Mouse (Mus musculus) midbrain, embryonic 16.5 days (tissue): ENCODE data around the gene Tnik. TPM values are rescaled to one million over a fixed set of nuclear protein-coding genes. Genes with fewer than 3 reads are reported as not detected.

Experiments used
- ATAC-seq: fragments of 200-750 bp; cut with Nextera tagmentation; 2 replicates; pipeline ENCODE4 v1.8.0; 2017; ENCODE audit warnings: moderate TSS enrichment
- H3K27ac ChIP-seq: fragments of 300-500 bp; sonication (generic); 2 replicates; pipeline ENCODE4 v1.5.1; 2014; ENCODE audit warnings: mild to moderate bottlenecking, low read length, mixed read lengths
- H3K27me3 ChIP-seq: fragments of 300-500 bp; sonication (generic); 2 replicates; pipeline ENCODE4 v1.6.1; 2014; ENCODE audit warnings: low read depth, low read length, mixed read lengths; ENCODE audit not compliant: control insufficient read depth, insufficient read depth
- H3K36me3 ChIP-seq: fragments of 300-500 bp; sonication (generic); 2 replicates; pipeline ENCODE4 v1.6.1; 2014; ENCODE audit warnings: mild to moderate bottlenecking, low read length, moderate library complexity, mixed read lengths; ENCODE audit not compliant: control insufficient read depth, insufficient read depth
- H3K4me1 ChIP-seq: fragments of 300-500 bp; sonication (generic); 2 replicates; pipeline ENCODE4 v1.6.1; 2014; ENCODE audit warnings: mild to moderate bottlenecking, low read length, mixed read lengths; ENCODE audit not compliant: control insufficient read depth, insufficient read depth
- H3K4me2 ChIP-seq: fragments of 300-500 bp; sonication (generic); 2 replicates; pipeline ENCODE4 v1.6.1; 2014; ENCODE audit warnings: mild to moderate bottlenecking, low read length, mixed read lengths
- H3K4me3 ChIP-seq: fragments of 300-500 bp; sonication (generic); 2 replicates; pipeline ENCODE4 v1.5.1; 2014; ENCODE audit warnings: low read depth, mild to moderate bottlenecking, low read length, moderate library complexity, mixed read lengths
- H3K9ac ChIP-seq: fragments of 300-500 bp; sonication (generic); 2 replicates; pipeline ENCODE4 v1.6.1; 2014; ENCODE audit warnings: low read depth, low read length, mixed read lengths
- H3K9me3 ChIP-seq: fragments of 300-500 bp; sonication (generic); replicated peaks from 2 replicates; pipeline ENCODE4 v1.6.1; 2014; ENCODE audit warnings: mild to moderate bottlenecking, low read length, mixed read lengths; ENCODE audit not compliant: control insufficient read depth, poor library complexity, severe bottlenecking
- WGBS: fragments of 180-500 bp; shearing (Covaris S2); extraction: QIAGEN DNeasy Blood & Tissue Kit; methylation state at CpG from one replicate; pipeline ENCODE4 v1.1.7; 2014; 5-methylcytosine and 5-hydroxymethylcytosine counted together
- polyA plus RNA-seq: library from polyadenylated mRNA; unstranded; fragments of >200 nt; fragmentation: Nextera tagmentation; extraction: Ambion mirVana; gene quantifications from 2 replicates; pipeline ENCODE4 v1.2.1, GENCODE M21; 2015

The Tnik gene
- polyA plus RNA-seq, 1 experiment from 2014 or later: 68.2 TPM

DNA sequence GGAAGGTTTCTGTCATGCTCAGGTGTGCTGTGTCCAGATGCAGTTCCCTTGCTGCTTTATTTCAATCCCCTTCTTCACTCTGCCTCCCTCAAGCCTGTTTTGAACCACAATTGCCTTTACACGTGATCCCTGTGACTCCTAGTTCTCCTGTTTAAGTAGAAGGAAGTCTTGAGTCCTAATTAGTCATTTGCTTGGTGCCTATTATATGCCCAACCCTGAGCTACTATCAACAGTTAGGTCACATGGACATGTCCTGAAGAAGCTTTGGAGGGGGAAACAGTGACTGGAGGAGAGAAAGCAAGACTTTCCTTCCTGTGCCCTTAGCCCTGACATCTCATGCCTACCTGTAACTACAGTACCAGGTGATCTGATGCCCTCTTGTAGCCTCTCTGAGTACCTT lies 210.4 kb downstream of the Tnik start:
- H3K4me2 ChIP-seq: no peak overlapping the region
- no peak overlapping the region for H3K9ac ChIP-seq
- H3K4me1 ChIP-seq: peaks cover 7% of the 10 kb centered on the region
- 59% methylated on average over 1 of the region's 1 CpGs for WGBS
- no peak overlapping the region for H3K4me3 ChIP-seq
- no peak overlapping the region for H3K27ac ChIP-seq
- H3K36me3 ChIP-seq: no peaks in the 10 kb centered on the region
- H3K9me3 ChIP-seq: no peaks in the 10 kb centered on the region
- H3K27me3 ChIP-seq: no peaks in the 10 kb centered on the region
- ATAC-seq: no peak

DNA sequence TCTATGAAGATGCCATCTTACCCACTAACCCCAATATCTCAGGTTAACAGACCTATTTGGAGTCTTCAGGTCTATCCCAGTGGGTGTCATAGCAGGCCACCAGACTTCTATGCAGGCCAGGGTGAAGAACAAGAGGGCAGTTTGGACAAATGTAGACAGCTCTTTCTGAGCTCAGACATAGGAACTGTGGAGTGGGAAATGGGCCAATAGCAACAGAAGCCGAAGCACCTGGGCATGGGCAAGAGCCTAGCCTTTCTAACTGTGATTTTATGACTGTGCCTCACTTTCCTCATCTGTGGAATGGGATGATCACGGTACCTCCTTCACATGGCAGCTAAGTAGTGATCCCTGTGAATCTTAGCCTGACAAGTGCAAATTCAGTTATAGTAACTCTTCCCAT lies 214.4 kb downstream of the Tnik start:
- no peaks in the 10 kb centered on the region for H3K9me3 ChIP-seq
- H3K4me3 ChIP-seq: no peak overlapping the region
- H3K4me1 ChIP-seq: peaks cover 23% of the 10 kb centered on the region
- no peak overlapping the region for H3K4me2 ChIP-seq
- H3K27me3 ChIP-seq: no peaks in the 10 kb centered on the region
- no peaks in the 10 kb centered on the region for H3K36me3 ChIP-seq
- H3K9ac ChIP-seq: no peak overlapping the region
- no peak overlapping the region for H3K27ac ChIP-seq
- ATAC-seq: no peak
- WGBS: 97% methylated on average over 2 of the region's 2 CpGs

DNA sequence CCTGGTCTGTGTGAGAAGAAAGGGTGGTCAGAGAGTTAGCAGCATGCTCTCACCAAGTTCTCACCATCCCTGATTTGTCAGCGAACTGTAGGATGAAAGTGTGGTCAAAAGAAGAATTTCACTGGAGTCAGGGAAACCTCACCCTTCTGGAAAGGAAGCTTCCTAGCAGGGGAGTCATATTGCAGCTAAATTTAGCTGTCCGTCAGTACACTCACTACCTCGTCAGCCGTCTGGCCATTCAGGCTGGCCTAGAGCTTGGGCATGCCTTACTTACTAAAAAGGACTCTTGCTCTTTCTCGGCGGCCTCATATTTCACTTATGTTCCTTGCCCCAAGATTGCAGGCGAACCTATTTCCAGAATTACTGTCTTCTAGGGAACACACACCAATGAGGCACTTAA lies 222.7 kb downstream of the Tnik start:
- no peak for ATAC-seq
- H3K4me3 ChIP-seq: no peak overlapping the region
- no peaks in the 10 kb centered on the region for H3K36me3 ChIP-seq
- no peaks in the 10 kb centered on the region for H3K9me3 ChIP-seq
- H3K9ac ChIP-seq: no peak overlapping the region
- no peak overlapping the region for H3K4me2 ChIP-seq
- H3K4me1 ChIP-seq: peaks cover 20% of the 10 kb centered on the region
- no peaks in the 10 kb centered on the region for H3K27me3 ChIP-seq
- no peak overlapping the region for H3K27ac ChIP-seq
- WGBS: 88% methylated on average over 7 of the region's 7 CpGs

DNA sequence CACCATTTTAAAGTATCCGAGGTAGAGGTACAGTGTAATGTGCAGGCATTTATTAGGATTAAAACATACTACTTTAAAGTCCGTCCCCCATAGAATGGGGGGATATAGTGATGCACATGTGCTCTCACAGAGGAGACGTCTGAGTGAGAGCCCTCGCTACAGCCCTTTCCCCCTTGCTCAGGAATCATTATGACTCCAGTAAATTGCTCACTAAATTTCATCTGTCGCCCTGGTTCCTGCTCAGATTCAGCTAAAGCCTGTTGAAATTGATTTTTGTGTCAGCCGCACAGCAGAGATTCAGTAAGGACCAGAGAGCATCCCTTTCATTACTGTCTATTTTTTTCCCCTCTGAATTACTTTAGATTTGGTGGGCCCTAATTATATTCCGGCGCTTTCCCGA lies 224.4 kb downstream of the Tnik start:
- Histone ChIP-seq H3K4me2 (no peak overlapping the region), H3K27me3 (no peaks in the 10 kb centered on the region), H3K27ac (peak overlapping the region; percentile 52; the same call in 1 of the 2 replicates), H3K4me1 (peaks cover 28% of the 10 kb centered on the region), H3K36me3 (no peaks in the 10 kb centered on the region), H3K4me3 (no peak overlapping the region), H3K9me3 (no peaks in the 10 kb centered on the region), H3K9ac (no peak overlapping the region)
- WGBS: 52% methylated on average over 9 of the region's 9 CpGs
- ATAC-seq: 0 out of 2 replicates have a peak, but pooled peaks have one; percentile 29

DNA sequence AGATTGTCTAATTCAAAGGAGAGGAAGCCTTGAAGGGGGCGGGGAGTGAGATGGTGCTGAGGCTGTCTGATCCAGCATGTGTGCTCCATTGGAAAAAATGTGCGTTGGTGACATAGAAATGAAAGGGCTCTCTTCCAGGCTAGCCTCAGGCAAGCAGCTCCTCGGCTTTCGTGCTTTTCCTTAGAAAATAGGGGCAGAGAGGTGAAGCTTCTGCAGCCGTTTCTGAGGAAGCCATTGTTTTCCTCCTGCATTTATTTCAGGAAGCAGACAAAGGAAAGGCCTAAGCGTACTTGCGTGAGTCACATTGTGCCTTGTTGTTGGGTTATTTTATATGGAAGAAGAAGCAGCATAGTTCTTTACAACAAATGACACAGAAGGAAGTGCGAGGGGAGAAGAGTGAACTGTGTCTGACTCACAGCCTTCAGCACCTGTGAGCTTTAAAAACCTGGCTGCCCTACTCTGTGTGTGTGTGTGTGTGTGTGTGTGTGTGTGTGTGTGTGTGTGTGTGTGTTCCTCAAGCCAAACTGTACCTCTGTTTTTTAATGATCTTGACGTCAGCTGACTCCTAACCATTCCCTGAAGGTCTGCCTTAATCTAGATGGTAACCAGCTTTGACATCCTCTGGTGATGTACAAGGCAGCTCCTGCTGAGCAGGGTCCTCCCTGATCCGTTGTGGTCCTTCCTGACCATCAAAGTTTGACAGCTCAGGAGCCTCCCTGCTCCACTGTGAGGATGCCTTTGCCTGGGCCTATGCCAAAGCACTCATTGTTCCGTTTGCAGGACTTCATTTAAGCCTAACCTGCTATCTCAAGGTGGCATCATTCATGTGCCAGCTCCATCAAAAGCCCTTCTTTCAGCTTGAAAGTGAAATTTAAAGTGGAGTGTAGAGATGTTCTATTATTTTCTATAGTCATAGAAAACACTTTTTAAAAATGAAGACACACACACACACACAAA lies 228.3 kb downstream of the Tnik start:
- WGBS: 16% methylated on average over 11 of the region's 11 CpGs
- H3K36me3 ChIP-seq: no peaks in the 10 kb centered on the region
- no peak overlapping the region; the same call in 1 of the 2 replicates for H3K4me2 ChIP-seq
- no peak overlapping the region for H3K4me3 ChIP-seq
- peak; percentile 39; the same call in 1 of the 2 replicates for ATAC-seq
- H3K9me3 ChIP-seq: no peaks in the 10 kb centered on the region
- peak overlapping the region; percentile 65 for H3K27ac ChIP-seq
- H3K4me1 ChIP-seq: peaks cover 19% of the 10 kb centered on the region
- H3K9ac ChIP-seq: no peak overlapping the region
- no peaks in the 10 kb centered on the region for H3K27me3 ChIP-seq

DNA sequence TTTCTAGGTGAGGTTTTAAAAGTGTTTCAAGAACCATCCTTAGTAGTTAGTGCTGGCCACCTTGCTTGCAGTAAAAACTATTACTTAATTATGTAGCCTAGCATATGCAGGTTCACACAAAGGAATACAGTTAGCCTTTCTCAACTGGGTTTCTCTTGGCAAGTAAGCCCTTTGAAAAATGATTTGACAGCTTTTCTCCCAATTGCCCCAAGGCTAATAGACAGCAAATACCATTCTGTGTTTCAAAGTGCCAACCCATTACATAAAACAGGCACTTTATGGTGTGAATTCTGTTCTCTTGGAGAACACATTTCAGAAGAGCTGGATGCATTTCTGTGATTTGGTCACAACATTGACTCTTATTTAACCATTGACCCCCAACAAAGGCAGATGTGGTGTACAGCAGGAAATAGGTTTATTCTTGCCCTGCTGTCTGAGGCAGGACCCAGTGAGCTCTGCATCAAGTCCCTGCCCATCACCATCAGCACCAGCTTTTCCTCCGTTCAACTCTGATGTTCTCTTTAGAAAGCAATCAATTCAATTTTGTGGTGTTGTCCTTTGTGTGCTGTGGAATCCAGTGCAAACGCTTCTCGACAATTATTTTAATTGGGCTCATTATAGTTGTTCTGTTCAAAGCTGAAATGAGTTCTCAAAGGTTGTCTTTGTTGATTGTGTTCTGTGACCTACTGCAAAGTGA lies 233.9 kb downstream of the Tnik start:
- no peak overlapping the region for H3K9ac ChIP-seq
- H3K4me2 ChIP-seq: no peak overlapping the region
- 57% methylated on average over 3 of the region's 3 CpGs for WGBS
- ATAC-seq: no peak
- peaks cover 3% of the 10 kb centered on the region for H3K4me1 ChIP-seq
- no peaks in the 10 kb centered on the region for H3K27me3 ChIP-seq
- no peaks in the 10 kb centered on the region for H3K36me3 ChIP-seq
- no peak overlapping the region for H3K4me3 ChIP-seq
- no peak overlapping the region for H3K27ac ChIP-seq
- no peaks in the 10 kb centered on the region for H3K9me3 ChIP-seq

DNA sequence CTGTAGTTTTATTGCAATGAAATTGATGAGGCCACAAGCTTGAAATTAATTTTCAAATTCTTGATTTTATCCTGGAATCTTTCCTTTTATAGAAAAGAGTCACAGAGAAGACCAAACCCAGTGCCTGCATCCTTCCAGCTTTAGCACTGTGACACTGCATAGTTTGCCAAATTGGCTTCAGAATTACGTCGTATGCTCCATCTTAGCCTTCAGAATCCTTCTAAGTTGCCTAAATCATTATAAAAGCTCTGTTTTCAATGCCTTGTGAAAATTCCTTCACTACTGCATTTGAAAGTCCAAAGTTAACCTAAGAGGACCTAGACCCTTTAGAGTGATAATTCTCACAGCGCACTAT lies 234.5 kb downstream of the Tnik start:
- Histone ChIP-seq H3K4me2 (no peak overlapping the region), H3K9me3 (no peaks in the 10 kb centered on the region), H3K27me3 (no peaks in the 10 kb centered on the region), H3K27ac (no peak overlapping the region), H3K9ac (no peak overlapping the region), H3K4me1 (no peaks in the 10 kb centered on the region), H3K4me3 (no peak overlapping the region), H3K36me3 (no peaks in the 10 kb centered on the region)
- ATAC-seq: no peak
- whole genome bisulfite sequencing: 89% methylated on average over 3 of the region's 3 CpGs

DNA sequence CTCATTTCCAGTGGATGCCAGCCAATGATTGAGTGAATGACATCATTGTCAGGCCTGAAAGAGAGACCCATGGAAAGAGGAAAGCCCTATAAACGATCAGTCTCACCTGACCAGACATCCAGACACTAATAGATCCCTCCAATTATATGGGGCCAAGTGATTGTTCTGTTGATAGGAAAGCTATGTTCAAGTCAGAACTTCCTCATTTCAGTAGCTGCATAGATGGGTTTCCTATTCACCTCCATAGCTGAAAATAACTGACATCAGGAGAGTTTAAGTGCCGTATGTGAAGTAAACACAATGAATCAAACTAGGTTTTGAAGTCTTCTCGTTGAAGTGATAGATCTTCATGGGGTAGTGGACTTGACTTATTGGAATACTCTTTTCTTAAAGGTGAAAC lies 239.7 kb downstream of the Tnik start:
- no peak overlapping the region for H3K9ac ChIP-seq
- no peak overlapping the region for H3K4me2 ChIP-seq
- H3K9me3 ChIP-seq: no peaks in the 10 kb centered on the region
- WGBS: 92% methylated on average over 3 of the region's 3 CpGs
- H3K27me3 ChIP-seq: no peaks in the 10 kb centered on the region
- H3K4me1 ChIP-seq: no peaks in the 10 kb centered on the region
- no peak overlapping the region for H3K27ac ChIP-seq
- H3K36me3 ChIP-seq: no peaks in the 10 kb centered on the region
- no peak for ATAC-seq
- H3K4me3 ChIP-seq: no peak overlapping the region
